Mouse (Mus musculus) monocyte, adult 5-6 weeks (primary cell): ENCODE measurements around the gene Tspan8. TPM values are rescaled to one million over a fixed set of nuclear protein-coding genes. Genes with fewer than 3 reads are reported as not detected.

Source experiments
- ATAC-seq: fragments of 153-309, 156-312 bp; replicated peaks from 2 replicates; pipeline ENCODE4 v1.8.0; 2017; ENCODE audit warnings: mild to moderate bottlenecking; ENCODE audit not compliant: low TSS enrichment, insufficient number of reproducible peaks, severe bottlenecking, poor library complexity, low FRiP score
- total RNA-seq: library from RNA; stranded (forward); fragments of 200-1000, 200-491, 200-594 nt; gene quantifications from 3 replicates; pipeline ENCODE4 v1.2.3, GENCODE M21; 2017

Tspan8 gene
- total RNA-seq, 1 experiment from 2014 or later, result not detected

DNA sequence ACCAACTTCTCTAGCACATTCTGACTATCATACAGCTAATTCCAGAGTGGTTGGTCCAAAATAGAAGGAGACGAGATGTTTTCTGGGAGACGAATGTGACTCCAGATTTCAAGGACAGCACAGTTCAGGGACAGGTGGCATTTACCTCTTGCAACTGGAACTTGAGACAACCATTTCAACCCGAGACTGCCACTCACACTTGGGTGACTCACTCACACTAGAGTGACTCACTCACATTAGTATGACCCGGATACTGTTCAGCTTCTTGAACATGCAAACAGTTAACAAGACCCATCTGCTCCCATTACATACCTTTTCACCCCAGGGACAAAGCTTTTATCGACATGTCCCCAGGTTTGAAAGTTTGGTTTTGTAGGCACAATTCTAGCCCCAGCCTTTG lies 12.2 kb downstream of the Tspan8 start:
- no peak for ATAC-seq

DNA sequence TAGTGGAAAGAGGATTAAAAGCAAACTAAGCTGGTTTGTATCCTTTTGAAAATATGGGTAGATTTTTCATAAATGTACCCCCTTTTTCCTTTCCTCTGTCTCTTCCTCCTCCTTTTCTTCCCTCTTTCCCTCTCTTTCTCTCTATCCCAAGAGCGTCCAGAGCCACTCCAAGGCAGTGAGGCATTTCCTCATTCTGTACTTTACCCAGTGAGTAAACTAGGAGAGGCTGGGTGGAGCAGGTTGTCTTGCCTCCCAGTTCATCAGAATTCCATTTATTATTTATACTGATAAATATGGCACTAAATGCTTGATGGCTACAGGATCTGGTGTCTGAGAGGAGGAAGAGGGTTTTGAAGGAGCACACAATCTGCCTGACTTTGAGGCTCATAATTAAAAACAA lies 13.1 kb downstream of the Tspan8 start:
- no peak for ATAC-seq

DNA sequence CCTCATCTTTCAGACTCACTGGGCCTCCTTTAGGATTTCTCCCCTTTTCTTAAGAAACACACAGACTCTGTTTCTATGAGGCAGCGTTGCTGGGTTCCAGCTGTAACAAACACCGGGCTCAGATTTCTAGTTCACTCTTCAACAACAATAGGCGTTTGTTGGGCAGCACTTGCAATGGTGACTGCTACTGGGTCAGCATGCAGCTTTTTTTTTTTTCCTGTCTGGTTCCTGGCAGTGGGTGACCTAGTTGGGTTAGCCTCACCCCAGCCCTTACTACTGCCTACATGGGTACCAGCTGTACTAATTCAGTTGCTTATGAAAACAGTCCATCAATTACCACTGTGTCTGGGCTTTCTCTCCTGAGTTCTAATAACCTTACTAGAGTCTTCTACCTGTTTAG lies 14.1 kb downstream of the Tspan8 start:
- ATAC-seq, result no peak

DNA sequence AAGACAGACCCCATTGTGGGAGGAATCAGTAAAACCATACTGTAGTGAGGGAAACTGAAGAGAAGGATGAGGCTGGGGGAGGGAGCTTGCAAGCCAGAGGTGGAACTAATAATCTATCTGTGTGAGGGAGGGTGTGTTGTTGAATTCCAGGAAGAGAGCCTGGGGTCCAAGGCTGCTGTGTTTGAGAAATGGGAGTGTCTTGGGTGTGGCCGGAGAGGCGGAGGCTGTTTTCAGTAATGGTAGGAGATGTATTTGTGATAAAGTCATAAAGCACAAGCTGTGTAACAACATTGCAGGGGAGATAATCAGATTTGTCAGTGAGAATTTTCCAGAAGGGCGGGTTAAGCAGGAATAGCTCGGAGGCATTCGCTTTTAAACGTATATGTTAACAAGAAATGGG lies 17.4 kb downstream of the Tspan8 start:
- no peak for ATAC-seq

DNA sequence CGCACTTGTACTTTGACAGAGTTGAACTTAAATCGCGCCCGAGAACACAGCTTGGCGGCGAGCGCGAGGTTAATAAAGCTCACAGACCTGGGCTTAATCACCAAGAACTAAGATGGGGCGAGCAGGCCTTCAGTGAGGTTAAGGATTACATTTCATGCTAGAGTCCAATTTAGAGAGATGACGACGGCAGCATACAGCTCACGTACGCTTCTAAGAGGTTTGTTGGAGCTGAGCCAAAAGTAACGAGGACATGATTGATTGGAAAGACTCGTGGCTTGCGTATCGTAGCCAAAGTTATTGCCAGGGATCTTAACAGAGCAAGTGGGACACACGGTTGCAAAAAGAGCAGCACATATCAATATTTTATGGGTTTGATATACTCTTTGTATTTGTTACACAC lies 30.3 kb downstream of the Tspan8 start:
- no peak for ATAC-seq

DNA sequence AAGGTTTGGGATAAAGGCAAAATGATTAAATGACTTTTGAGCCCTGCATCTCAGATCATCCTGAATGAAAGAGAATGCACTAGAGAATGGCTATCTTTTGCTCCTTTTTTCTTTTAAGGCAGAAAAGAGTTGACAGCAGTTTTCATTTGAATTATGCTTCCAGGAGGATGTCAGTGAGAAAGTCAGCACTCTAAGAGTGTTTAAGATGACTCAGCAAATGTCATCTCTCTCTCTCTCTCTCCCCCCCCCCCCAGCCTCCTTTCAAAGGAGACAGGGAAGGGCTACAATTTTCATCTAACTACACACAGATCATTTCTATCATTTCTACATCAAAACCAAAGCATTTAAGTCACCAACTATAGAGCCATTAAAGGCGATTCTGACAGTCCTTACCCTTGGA lies 31.9 kb downstream of the Tspan8 start:
- no peak for ATAC-seq

DNA sequence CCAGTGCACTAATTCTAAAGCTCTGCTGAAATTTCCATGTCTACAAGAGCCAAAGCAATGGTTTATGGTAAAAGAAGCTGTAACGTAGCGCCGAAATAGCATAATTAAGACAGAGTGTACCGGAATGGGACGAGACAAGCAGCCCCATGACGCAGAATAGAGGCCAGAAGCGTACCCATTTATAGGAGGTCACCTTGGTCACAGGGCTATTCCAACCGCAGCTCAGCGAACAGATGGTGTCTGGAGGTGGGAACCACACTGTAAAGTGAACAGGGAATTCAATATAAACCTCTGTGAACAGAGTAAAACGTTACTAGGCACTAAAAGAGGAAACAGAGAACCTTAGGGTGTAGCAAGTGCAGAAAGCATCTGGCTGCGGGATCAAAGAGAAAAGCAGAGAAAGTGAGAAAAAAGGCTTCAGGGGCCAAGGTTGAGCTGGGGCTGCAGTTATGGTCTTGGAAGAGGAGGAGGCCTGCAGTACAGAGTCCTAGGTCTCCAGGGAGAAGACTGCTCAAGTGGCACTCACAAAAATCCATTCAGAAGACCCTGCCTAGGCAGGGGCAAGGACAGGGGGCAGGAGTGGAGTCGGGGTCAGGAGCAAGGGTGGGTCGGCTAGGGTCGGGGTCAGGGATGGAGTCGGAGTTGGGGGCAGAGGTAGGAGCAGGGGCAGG lies 43.7 kb downstream of the Tspan8 start:
- ATAC-seq, result no peak

DNA sequence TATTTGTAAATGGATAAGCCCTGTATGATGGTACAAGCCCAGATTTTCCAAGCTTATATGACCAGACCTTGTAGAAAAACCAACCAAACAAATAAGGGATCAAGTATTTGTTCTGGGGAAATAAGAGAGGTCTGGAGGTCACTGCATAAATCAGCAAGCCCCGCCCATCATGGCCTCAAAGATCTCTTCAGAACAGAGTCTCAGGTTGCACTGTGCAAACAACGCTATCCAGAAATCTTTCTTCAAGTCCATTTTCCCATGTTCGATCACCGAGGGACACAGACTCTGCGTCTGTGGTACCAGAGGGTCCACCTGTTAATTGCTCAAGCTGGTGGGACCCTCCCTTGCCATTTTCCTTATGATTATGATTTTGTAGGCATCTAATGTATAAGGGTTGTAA lies 45.3 kb downstream of the Tspan8 start:
- ATAC-seq, result no peak

DNA sequence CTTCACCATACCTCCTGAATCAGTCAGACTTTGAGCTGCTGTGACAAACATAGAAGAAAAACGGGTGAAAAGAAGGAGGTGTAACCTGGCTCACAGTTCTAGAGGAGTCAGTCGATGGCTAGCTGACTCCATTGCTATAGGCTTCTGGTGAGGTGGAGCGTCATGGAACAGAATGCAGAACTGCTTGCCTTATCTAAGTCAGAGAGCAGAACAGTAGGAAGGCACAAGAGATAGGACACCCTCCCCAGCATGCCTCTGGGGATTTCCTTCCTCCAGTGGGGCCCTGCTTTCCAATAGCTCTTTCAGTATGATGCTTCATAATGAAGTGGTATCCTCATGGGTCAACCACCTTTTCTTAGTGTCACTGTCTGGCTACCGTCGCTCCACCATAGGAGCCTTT lies 66.1 kb downstream of the Tspan8 start:
- ATAC-seq, result no peak

DNA sequence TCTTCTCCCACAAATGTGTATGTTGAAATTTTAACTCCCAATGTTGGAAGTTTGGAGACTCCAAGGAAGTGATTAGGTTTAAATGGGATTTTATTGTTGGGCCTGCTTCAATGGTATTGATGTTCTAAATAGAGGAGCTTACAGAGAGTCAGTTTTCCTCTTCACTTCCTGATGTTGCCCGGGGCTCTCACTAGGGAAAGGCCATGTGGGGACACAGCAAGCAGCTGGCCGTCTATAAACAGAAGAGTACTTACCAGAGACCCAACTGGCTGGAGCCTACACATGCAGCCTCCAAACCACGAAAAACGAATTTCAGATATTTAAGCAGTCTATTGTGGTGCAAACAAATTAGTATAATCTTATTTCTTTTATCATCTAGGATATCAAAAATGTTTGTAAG lies 75.3 kb downstream of the Tspan8 start:
- no peak for ATAC-seq

DNA sequence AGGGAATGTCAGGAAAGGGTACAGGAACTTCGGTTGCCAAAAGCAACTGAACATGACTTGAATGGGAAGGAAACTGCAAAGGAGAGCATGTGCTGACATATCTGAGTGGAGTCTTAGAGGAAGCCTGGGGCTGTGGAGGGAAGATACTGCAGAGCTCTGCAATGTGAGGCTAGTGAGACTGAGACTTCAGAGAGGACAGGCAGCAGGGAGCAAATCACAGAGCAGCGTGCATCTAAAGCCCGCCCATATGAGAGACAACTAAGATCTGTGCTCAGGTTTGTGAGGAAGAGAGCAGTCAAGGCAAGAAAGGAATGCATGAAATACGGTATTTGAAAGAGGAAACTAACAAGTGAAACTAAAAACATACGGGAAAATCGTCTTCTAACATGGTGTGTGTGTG lies 76.3 kb downstream of the Tspan8 start:
- ATAC-seq, result no peak

DNA sequence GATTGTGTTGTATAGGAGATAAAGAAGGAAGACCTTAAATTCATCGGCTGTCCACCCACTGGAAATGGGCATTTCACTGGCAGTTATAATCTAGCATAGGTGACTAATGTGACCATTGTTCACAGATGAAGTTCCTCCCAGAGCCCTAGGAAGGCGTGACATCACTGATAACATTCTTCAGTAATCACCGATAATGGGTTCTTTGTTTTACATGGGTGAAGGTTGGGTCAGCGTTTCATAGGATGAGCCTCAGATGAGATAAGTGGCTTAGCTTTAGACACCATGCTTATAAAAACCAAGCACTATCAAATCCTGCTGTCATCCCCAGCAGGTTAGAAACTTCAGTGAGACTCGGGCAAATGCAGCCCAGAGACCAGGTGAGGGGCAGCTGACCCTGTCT lies 77.4 kb downstream of the Tspan8 start:
- ATAC-seq, result no peak

DNA sequence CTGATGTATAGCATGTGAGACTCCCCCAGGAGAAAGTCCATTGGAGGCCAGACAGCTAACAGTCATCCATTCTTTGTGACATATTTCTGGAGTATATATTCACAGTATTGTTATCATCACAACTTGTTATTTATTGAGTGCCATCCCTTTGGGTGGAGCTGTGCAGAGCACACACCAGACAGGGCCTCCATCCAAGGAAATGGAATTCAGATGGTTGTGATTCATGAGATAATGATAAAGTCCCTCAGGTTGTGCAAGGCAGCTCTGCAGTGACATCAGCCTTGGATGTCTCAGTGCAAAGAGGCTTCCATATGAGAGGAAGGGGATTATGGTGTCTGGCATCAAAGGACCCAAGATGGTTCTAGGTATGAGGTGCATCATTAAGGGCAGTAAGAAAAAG lies 80.1 kb downstream of the Tspan8 start:
- ATAC-seq, result no peak

DNA sequence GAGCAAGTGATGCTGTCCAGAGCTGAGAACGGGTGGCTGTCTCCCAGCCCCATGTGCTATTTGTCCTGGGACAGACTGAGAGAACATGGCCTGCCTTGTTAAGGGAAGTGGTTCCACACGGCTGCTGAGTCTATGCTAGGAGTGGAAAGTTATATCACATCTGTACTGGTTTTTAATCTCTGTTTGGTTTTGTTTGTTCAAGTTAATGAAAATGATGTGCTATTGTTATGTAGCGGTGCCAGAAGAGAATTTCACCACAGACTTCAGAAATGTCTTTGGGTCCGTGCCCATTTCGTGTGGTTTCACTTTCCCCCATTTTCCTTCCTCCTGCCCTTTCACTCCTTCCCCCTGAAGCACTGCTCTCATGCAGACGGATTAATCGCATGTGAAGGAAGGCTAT lies 80.6 kb downstream of the Tspan8 start:
- ATAC-seq, result no peak

Other genes starting within 250 kb of the Tspan8 start
- not detected in 3 replicates for gene A930009A15Rik, start 246.8 kb upstream of the Tspan8 start, total RNA-seq
- gene Lgr5, start 229.1 kb upstream of the Tspan8 start, total RNA-seq, result 0.21 TPM in 1 of 3 replicates, not detected in the others
- not detected in 3 replicates for gene Ptprr, start 201.4 kb downstream of the Tspan8 start, total RNA-seq